Comparison of ENCODE assay signal across 9 mouse cellular contexts in the genomic region with DNA sequence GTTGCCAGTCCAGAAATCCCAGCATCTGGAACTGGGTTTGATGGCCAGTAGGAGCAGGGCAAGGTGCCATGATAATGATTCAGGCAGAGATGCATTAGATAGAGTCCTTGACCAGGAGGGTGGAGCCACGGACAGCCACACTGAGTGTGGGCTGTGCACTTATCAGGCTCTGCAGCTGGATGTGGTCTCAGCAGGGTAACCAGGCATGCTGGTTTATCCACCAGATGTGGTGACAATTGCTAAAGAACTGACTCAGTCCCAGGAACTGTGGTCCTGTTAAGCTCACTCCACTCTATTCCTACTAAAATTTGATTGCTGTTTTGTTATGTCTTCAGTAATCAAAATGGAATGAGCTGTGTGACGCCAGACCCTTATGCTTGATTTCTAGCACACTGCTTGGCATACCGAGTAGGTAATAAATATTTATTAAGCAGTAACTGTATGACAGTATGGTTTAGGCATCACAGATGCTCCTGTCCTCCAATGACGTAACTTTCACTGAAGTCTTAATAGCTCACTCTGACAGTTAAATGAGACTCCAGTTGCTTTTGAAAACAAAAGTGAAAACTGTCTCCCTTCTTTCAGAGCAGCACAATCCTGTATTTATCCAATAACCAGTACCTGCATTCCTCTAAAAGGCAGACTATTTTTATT. TPM values are rescaled to one million over a fixed set of nuclear protein-coding genes. Genes with fewer than 3 reads are reported as not detected.
DNase-seq lines count a peak whose midpoint lies in the region; ATAC-seq and TF ChIP-seq lines count a peak whose summit lies in the region.
"Had no signal": no experiment of that assay in that cellular context is flagged by ENCODE, and none has a peak within 500 bp of the region (broad histone marks: within the 10 kb centered on the region; RNA-seq: fewer than 3 reads in every experiment).

No protein-coding gene starts in this region.

- no peak for DNase-seq in heart, postnatal 25 days (ENCODE audit: low spot score)
- DNase-seq in layer of hippocampus, adult 8-10 months (ENCODE audit: low spot score in 2 of 2) = no peak
- DNase-seq in left cerebral cortex, postnatal 4 days = no peak

- no peak overlapping the region for H3K4me3 ChIP-seq in heart, embryonic 13.5 days
- H3K4me3 ChIP-seq in C2C12 (ENCODE audit: insufficient read depth, poor library complexity, severe bottlenecking) = no peak overlapping the region
- no peak overlapping the region for H3K4me3 ChIP-seq in liver, embryonic 16.5 days (ENCODE audit: low read depth, low read length)
- H3K4me3 ChIP-seq: left cerebral cortex, adult 2 months had no signal

- peak overlapping the region; percentile 20; the same call in 1 of the 2 replicates for H3K4me2 ChIP-seq in heart, embryonic 13.5 days
- H3K4me2 ChIP-seq in liver, embryonic 16.5 days (ENCODE audit: low read depth, low read length) = no peak overlapping the region

- peaks cover under 1% of the 10 kb centered on the region for H3K79me2 ChIP-seq in C2C12 (ENCODE audit: control insufficient read depth, insufficient read depth)

- WGBS in heart, embryonic 13.5 days = 55% methylated on average over 4 of the region's 4 CpGs
- WGBS in liver, embryonic 16.5 days (ENCODE audit: insufficient replicate concordance) = 31% methylated on average over 4 of the region's 4 CpGs

- no peak for ATAC-seq in heart, embryonic 13.5 days (ENCODE audit: extremely low read depth, insufficient number of reproducible peaks, low FRiP score, low TSS enrichment)
- peak; percentile 77 for ATAC-seq in common myeloid progenitor, adult 5-6 weeks (replicated peaks; ENCODE audit: low read depth, poor library complexity, severe bottlenecking)
- ATAC-seq in liver, embryonic 16.5 days (ENCODE audit: low read depth) = peak; percentile 41; the same call in 1 of the 2 replicates
- ATAC-seq in erythroblast, adult 5-6 weeks (replicated peaks; ENCODE audit: low FRiP score, poor library complexity, severe bottlenecking) = no peak

- H3ac ChIP-seq in C2C12 (ENCODE audit: control insufficient read depth, insufficient read length, low read depth) = no peak overlapping the region

- peaks cover under 1% of the 10 kb centered on the region for H3K79me3 ChIP-seq in C2C12 (ENCODE audit: low read depth)

- H3K9me3 ChIP-seq in heart, embryonic 13.5 days = no peaks in the 10 kb centered on the region
- H3K9me3 ChIP-seq in liver, embryonic 16.5 days (replicated peaks; ENCODE audit: control insufficient read depth, low read length) = no peaks in the 10 kb centered on the region

- intact Hi-C loops in heart, postnatal 25 days (cut with DNase I) = loop anchor here (10.0 kb wide), 1 partner anchor 194 kb away; a partner anchor contains a TSS
- intact Hi-C loops in left cerebral cortex, postnatal 4 days (cut with DNase I) = no loop called here

- no peaks in the 10 kb centered on the region for H3K36me3 ChIP-seq in heart, embryonic 13.5 days
- H3K36me3 ChIP-seq in C2C12 (ENCODE audit: control insufficient read depth, insufficient read depth) = no peaks in the 10 kb centered on the region
- H3K36me3 ChIP-seq in liver, embryonic 16.5 days (ENCODE audit: control insufficient read depth, insufficient read depth) = no peaks in the 10 kb centered on the region

- TF ChIP-seq CTCF in C2C12 (IDR thresholded peaks at IDR 0.05; ENCODE audit: control insufficient read depth, insufficient read depth, insufficient read length) = no peak

- peaks cover 60% of the 10 kb centered on the region for H3K4me1 ChIP-seq in heart, embryonic 13.5 days
- H3K4me1 ChIP-seq in liver, embryonic 16.5 days (ENCODE audit: control insufficient read depth, low read depth, low read length) = no peaks in the 10 kb centered on the region

- H3K9ac ChIP-seq in heart, embryonic 13.5 days = peak overlapping the region; percentile 47; the same call in 1 of the 2 replicates
- H3K9ac ChIP-seq in liver, embryonic 16.5 days (ENCODE audit: low read depth, low read length) = no peak overlapping the region

- H3K27ac ChIP-seq in heart, embryonic 13.5 days (replicated peaks) = 0 out of 2 replicates have a peak overlapping the region, but pooled peaks have one; percentile 10
- no peak overlapping the region for H3K27ac ChIP-seq in liver, embryonic 16.5 days (ENCODE audit: low read length)
- H3K27ac ChIP-seq: left cerebral cortex, adult 2 months had no signal

- peaks cover 17% of the 10 kb centered on the region for H3K27me3 ChIP-seq in heart, embryonic 13.5 days (replicated peaks)
- H3K27me3 ChIP-seq in C2C12 (ENCODE audit: control insufficient read depth, insufficient read depth, insufficient read length) = no peaks in the 10 kb centered on the region
- H3K27me3 ChIP-seq in liver, embryonic 16.5 days (ENCODE audit: control insufficient read depth, insufficient read depth, low read depth, low read length) = peaks cover 15% of the 10 kb centered on the region

TF ChIP-seq in C2C12, 6 proteins besides CTCF, POLR2A, EP300 and RAD21:
- TF ChIP-seq USF1 (IDR thresholded peaks at IDR 0.05; ENCODE audit: low read depth) = no peak
- no peak for TF ChIP-seq MYOG (IDR thresholded peaks at IDR 0.05; ENCODE audit: control insufficient read depth, extremely low read depth, insufficient read length)
- peak; percentile 63 for TF ChIP-seq MYOD1 (IDR thresholded peaks at IDR 0.05; ENCODE audit: control insufficient read depth, insufficient read length, low read depth)
- TF ChIP-seq CEBPB (IDR thresholded peaks at IDR 0.05; ENCODE audit: low read depth) = peak; percentile 51
- peak; percentile 63 for TF ChIP-seq MAX (IDR thresholded peaks at IDR 0.05)

RNA-seq across cellular contexts. Expression of a gene that starts 5.2 kb away (rescaled TPM):
- 37.1 and 37.4 TPM in 2 replicates for polyA plus RNA-seq in heart, embryonic 13.5 days (2015; fragmentation: Nextera tagmentation; extraction: Ambion mirVana)
- 10 to 100 TPM; 71.8 to 77.5 TPM for total RNA-seq in heart, postnatal 25 days (2021)
- 8.9 TPM for polyA plus RNA-seq in C2C12 (2012; fragmentation: generic; extraction: Trizol)
- total RNA-seq in common myeloid progenitor, adult 5-6 weeks (2017) = 0.32 and 0.34 TPM in 2 replicates
- 2.0 and 3.0 TPM in 2 replicates for polyA plus RNA-seq in liver, embryonic 16.5 days (2015; fragmentation: Nextera tagmentation; extraction: Ambion mirVana)
- total RNA-seq in layer of hippocampus, adult 8-10 months (2022) = 10 to 100 TPM; 35.9 to 42.7 (median 37.0) TPM
- 10 to 100 TPM; 37.9 to 47.0 TPM for total RNA-seq in left cerebral cortex, postnatal 4 days (2021)
- total RNA-seq in erythroblast, adult 5-6 weeks (2015; ENCODE audit: low replicate concordance) = 0.21 and 1.2 TPM in 2 replicates
- 0.42 and 0.77 TPM in 2 replicates for total RNA-seq in erythroblast, adult 5-6 weeks (2017; ENCODE audit: low replicate concordance)

RNA-seq across cellular contexts. Expression of a gene that starts 14.3 kb away (rescaled TPM):
- polyA plus RNA-seq in heart, embryonic 13.5 days (2015; fragmentation: Nextera tagmentation; extraction: Ambion mirVana) = not detected in 2 replicates
- total RNA-seq in heart, postnatal 25 days (2021) = not detected
- polyA plus RNA-seq in C2C12 (2012; fragmentation: generic; extraction: Trizol) = not detected
- total RNA-seq in common myeloid progenitor, adult 5-6 weeks (2017) = not detected in 2 replicates
- not detected in 2 replicates for polyA plus RNA-seq in liver, embryonic 16.5 days (2015; fragmentation: Nextera tagmentation; extraction: Ambion mirVana)
- not detected for total RNA-seq in layer of hippocampus, adult 8-10 months (2022)
- total RNA-seq in left cerebral cortex, postnatal 4 days (2021) = not detected
- total RNA-seq in erythroblast, adult 5-6 weeks (2015; ENCODE audit: low replicate concordance) = not detected in 2 replicates
- not detected in 2 replicates for total RNA-seq in erythroblast, adult 5-6 weeks (2017; ENCODE audit: low replicate concordance)
- total RNA-seq: left cerebral cortex, adult 2 months had no signal

Comparison
In these comparisons a context has a peak if more than half of its experiments do, and no peak if none do; other contexts are left out.
1. ATAC-seq: peak in common myeloid progenitor, adult 5-6 weeks (single experiment) and liver, embryonic 16.5 days (single experiment); none in heart, embryonic 13.5 days (single experiment) and erythroblast, adult 5-6 weeks (single experiment).
2. RNA of a gene that starts 5.2 kb away (total RNA-seq): 71.8 to 77.5 TPM in heart, postnatal 25 days, 37.9 to 47.0 TPM in left cerebral cortex, postnatal 4 days and 35.9 to 42.7 TPM in layer of hippocampus, adult 8-10 months; 0.21 to 1.2 TPM in erythroblast, adult 5-6 weeks and 0.32 to 0.34 TPM in common myeloid progenitor, adult 5-6 weeks; every median in the first group is over 10 times any median in the second.